ENCODE assay signal across 12 mouse cellular contexts in the genomic region with DNA sequence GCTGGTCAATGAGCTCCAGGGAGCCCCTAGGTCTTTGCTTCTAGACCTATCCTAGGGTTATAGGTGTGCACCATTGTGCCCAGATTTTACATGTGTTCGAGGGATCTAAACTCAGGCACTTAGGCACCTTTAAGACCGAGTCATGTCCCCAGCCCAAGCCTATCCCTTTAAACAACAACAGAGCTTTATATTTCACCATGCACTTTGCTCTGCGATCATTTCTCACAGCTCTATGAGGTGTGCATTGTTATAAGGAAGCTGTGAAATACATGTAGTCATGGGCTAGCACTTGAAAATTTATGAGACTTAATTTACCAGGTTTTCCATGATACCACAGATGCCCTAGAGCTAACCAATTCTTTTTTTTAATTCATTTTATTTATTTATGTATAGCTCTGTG.
"Had no signal": no experiment of that assay in that cellular context is flagged by ENCODE, and none has a peak within 500 bp of the region (broad histone marks: within the 10 kb centered on the region; RNA-seq: fewer than 3 reads in every experiment).

No protein-coding gene starts in this region.

- H3K27me3 ChIP-seq: lung, embryonic 15.5 days had no signal

- H3K36me3 ChIP-seq: lung, embryonic 15.5 days had no signal

- H3K9ac ChIP-seq: lung, embryonic 15.5 days had no signal

- H3K9me3 ChIP-seq: lung, embryonic 15.5 days had no signal

- H3K4me2 ChIP-seq: lung, embryonic 15.5 days; midbrain, embryonic 11.5 days had no signal

- DNase-seq: kidney, adult 2 months; kidney, postnatal 36 days; layer of hippocampus, postnatal 36 days; lung, adult 18-20 months; lung, postnatal 10 days; lung, postnatal 36 days; midbrain, embryonic 14.5 days; thymus, postnatal 25 days had no signal

- H3K27ac ChIP-seq: kidney, postnatal 0 days; left cerebral cortex, adult 2 months; lung, embryonic 15.5 days had no signal

- H3K4me3 ChIP-seq: left cerebral cortex, adult 2 months; lung, embryonic 15.5 days had no signal
